Mouse (Mus musculus) neural tube, embryonic 12.5 days (tissue): ENCODE measurements around the gene Hoxa10. TPM values are rescaled to one million over a fixed set of nuclear protein-coding genes. Genes with fewer than 3 reads are reported as not detected.

Source experiments
- ATAC-seq: fragments of 200-750 bp; cut with Nextera tagmentation; 2 replicates; pipeline ENCODE4 v1.8.0; 2017; ENCODE audit warnings: low read depth, mild to moderate bottlenecking, moderate TSS enrichment, moderate library complexity; ENCODE audit not compliant: low FRiP score
- H3K27ac ChIP-seq: fragments of 300-500 bp; sonication (generic); 2 replicates; pipeline ENCODE4 v1.5.1; 2016
- H3K27me3 ChIP-seq: fragments of 300-500 bp; sonication (generic); replicated peaks from 2 replicates; pipeline ENCODE4 v1.6.1; 2016; ENCODE audit warnings: mild to moderate bottlenecking
- H3K36me3 ChIP-seq: fragments of 300-500 bp; sonication (generic); 2 replicates; pipeline ENCODE4 v1.6.1; 2016; ENCODE audit warnings: mild to moderate bottlenecking
- H3K4me1 ChIP-seq: fragments of 300-500 bp; sonication (generic); 2 replicates; pipeline ENCODE4 v1.6.1; 2016
- H3K4me2 ChIP-seq: fragments of 300-500 bp; sonication (generic); replicated peaks from 2 replicates; pipeline ENCODE4 v1.6.1; 2016; ENCODE audit warnings: mild to moderate bottlenecking
- H3K4me3 ChIP-seq: fragments of 300-500 bp; sonication (generic); 2 replicates; pipeline ENCODE4 v1.5.1; 2016
- H3K9ac ChIP-seq: fragments of 300-500 bp; sonication (generic); 2 replicates; pipeline ENCODE4 v1.6.1; 2016; ENCODE audit warnings: mild to moderate bottlenecking
- H3K9me3 ChIP-seq: fragments of 300-500 bp; sonication (generic); 2 replicates; pipeline ENCODE4 v1.6.1; 2016; ENCODE audit warnings: mild to moderate bottlenecking
- WGBS: fragments of 180-500 bp; shearing (Covaris S2); methylation state at CpG from one replicate; pipeline ENCODE4 v1.1.7; 2016; 5-methylcytosine and 5-hydroxymethylcytosine counted together
- polyA plus RNA-seq: library from polyadenylated mRNA; unstranded; fragments of >200 nt; fragmentation: Nextera tagmentation; extraction: Ambion mirVana; gene quantifications from 2 replicates; pipeline ENCODE4 v1.2.1, GENCODE M21; 2016

Gene Hoxa10
- polyA plus RNA-seq, 1 experiment from 2014 or later: 108 TPM

GRCm38 (mm10) chr6:52239625-52240388 lies 847 bp downstream of the Hoxa10 start:
- H3K27me3 ChIP-seq: peaks cover 77% of the 10 kb centered on the region
- ATAC-seq: no peak
- peak overlapping the region; percentile 79 for H3K27ac ChIP-seq
- peak overlapping the region; percentile 86 for H3K9ac ChIP-seq
- under 1% methylated on average over 30 of the region's 30 CpGs for WGBS
- H3K4me1 ChIP-seq: 0 out of 2 replicates have a peak, but pooled peaks cover 15% of the 10 kb centered on the region
- H3K9me3 ChIP-seq: no peaks in the 10 kb centered on the region
- peak overlapping the region; percentile 74 for H3K4me2 ChIP-seq
- peak overlapping the region; percentile 46 for H3K4me3 ChIP-seq
- H3K36me3 ChIP-seq: no peaks in the 10 kb centered on the region

- under 1% methylated on average over 7 of the region's 7 CpGs for WGBS
- Histone ChIP-seq H3K4me1 (0 out of 2 replicates have a peak, but pooled peaks cover 15% of the 10 kb centered on the region), H3K27ac (no peak overlapping the region), H3K9ac (peak overlapping the region; percentile 98), H3K4me3 (peak overlapping the region; percentile 78), H3K36me3 (no peaks in the 10 kb centered on the region), H3K4me2 (peak overlapping the region; percentile 74), H3K9me3 (no peaks in the 10 kb centered on the region), H3K27me3 (peaks cover 77% of the 10 kb centered on the region)
- no peak for ATAC-seq
Measured at GRCm38 (mm10) chr6:52238976-52239375, 1.7 kb downstream of the Hoxa10 start.

GRCm38 (mm10) chr6:52238155-52238545 lies 2.5 kb downstream of the Hoxa10 start:
- H3K4me3 ChIP-seq: peak overlapping the region; percentile 78
- H3K27me3 ChIP-seq: peaks cover 76% of the 10 kb centered on the region
- no peak overlapping the region for H3K27ac ChIP-seq
- no peak for ATAC-seq
- peak overlapping the region; percentile 74 for H3K4me2 ChIP-seq
- H3K4me1 ChIP-seq: 0 out of 2 replicates have a peak, but pooled peaks cover 15% of the 10 kb centered on the region
- H3K9ac ChIP-seq: peak overlapping the region; percentile 98
- no peaks in the 10 kb centered on the region for H3K9me3 ChIP-seq
- H3K36me3 ChIP-seq: no peaks in the 10 kb centered on the region
- WGBS: 3% methylated on average over 7 of the region's 7 CpGs

GRCm38 (mm10) chr6:52237346-52238154 lies 3.1 kb downstream of the Hoxa10 start:
- Histone ChIP-seq H3K4me1 (0 out of 2 replicates have a peak, but pooled peaks cover 15% of the 10 kb centered on the region), H3K27ac (peak overlapping the region; percentile 17; the same call in 1 of the 2 replicates), H3K9me3 (no peaks in the 10 kb centered on the region), H3K4me3 (peak overlapping the region; percentile 78), H3K36me3 (no peaks in the 10 kb centered on the region), H3K27me3 (peaks cover 76% of the 10 kb centered on the region), H3K4me2 (peak overlapping the region; percentile 74), H3K9ac (peak overlapping the region; percentile 98)
- WGBS: 4% methylated on average over 10 of the region's 10 CpGs
- ATAC-seq: no peak

GRCm38 (mm10) chr6:52236806-52237205 lies 3.8 kb downstream of the Hoxa10 start:
- peak overlapping the region; percentile 74 for H3K4me2 ChIP-seq
- no peaks in the 10 kb centered on the region for H3K9me3 ChIP-seq
- H3K4me1 ChIP-seq: 0 out of 2 replicates have a peak, but pooled peaks cover 15% of the 10 kb centered on the region
- peaks cover 71% of the 10 kb centered on the region for H3K27me3 ChIP-seq
- no peak for ATAC-seq
- H3K36me3 ChIP-seq: no peaks in the 10 kb centered on the region
- 0 out of 2 replicates have a peak overlapping the region, but pooled peaks have one; percentile 17 for H3K27ac ChIP-seq
- H3K4me3 ChIP-seq: peak overlapping the region; percentile 78
- 10% methylated on average over 3 of the region's 3 CpGs for WGBS
- peak overlapping the region; percentile 98 for H3K9ac ChIP-seq

- 0 out of 2 replicates have a peak overlapping the region, but pooled peaks have one; percentile 3 for H3K27ac ChIP-seq
- H3K27me3 ChIP-seq: peaks cover 62% of the 10 kb centered on the region
- H3K4me1 ChIP-seq: 0 out of 2 replicates have a peak, but pooled peaks cover 11% of the 10 kb centered on the region
- H3K9ac ChIP-seq: peak overlapping the region; percentile 98
- no peak for ATAC-seq
- 13% methylated on average over 6 of the region's 6 CpGs for WGBS
- peak overlapping the region; percentile 74 for H3K4me2 ChIP-seq
- no peaks in the 10 kb centered on the region for H3K36me3 ChIP-seq
- H3K9me3 ChIP-seq: no peaks in the 10 kb centered on the region
- H3K4me3 ChIP-seq: peak overlapping the region; percentile 78
Measured at GRCm38 (mm10) chr6:52235866-52236265, 4.8 kb downstream of the Hoxa10 start.

- Histone ChIP-seq H3K36me3 (no peaks in the 10 kb centered on the region), H3K27me3 (peaks cover 63% of the 10 kb centered on the region), H3K9ac (peak overlapping the region; percentile 98), H3K4me2 (peak overlapping the region; percentile 74), H3K27ac (no peak overlapping the region), H3K9me3 (no peaks in the 10 kb centered on the region), H3K4me1 (peaks cover 10% of the 10 kb centered on the region; the same call in 1 of the 2 replicates), H3K4me3 (peak overlapping the region; percentile 78)
- WGBS: 15% methylated on average over 9 of the region's 9 CpGs
- ATAC-seq: no peak
Measured at GRCm38 (mm10) chr6:52235267-52235666, 5.4 kb downstream of the Hoxa10 start.

- Histone ChIP-seq H3K9me3 (no peaks in the 10 kb centered on the region), H3K9ac (peak overlapping the region; percentile 98), H3K4me1 (peaks cover 10% of the 10 kb centered on the region; the same call in 1 of the 2 replicates), H3K4me2 (peak overlapping the region; percentile 74), H3K4me3 (peak overlapping the region; percentile 78), H3K36me3 (no peaks in the 10 kb centered on the region), H3K27ac (peak overlapping the region; percentile 89), H3K27me3 (peaks cover 56% of the 10 kb centered on the region)
- peak; percentile 37; the same call in 1 of the 2 replicates for ATAC-seq
- WGBS: under 1% methylated on average over 68 of the region's 68 CpGs
Measured at GRCm38 (mm10) chr6:52234428-52235140, 6.1 kb downstream of the Hoxa10 start.

GRCm38 (mm10) chr6:52233546-52234427 lies 6.9 kb downstream of the Hoxa10 start:
- peak overlapping the region; percentile 74 for H3K4me2 ChIP-seq
- no peaks in the 10 kb centered on the region for H3K9me3 ChIP-seq
- peaks cover 10% of the 10 kb centered on the region; the same call in 1 of the 2 replicates for H3K4me1 ChIP-seq
- no peak for ATAC-seq
- H3K36me3 ChIP-seq: no peaks in the 10 kb centered on the region
- peak overlapping the region; percentile 78 for H3K4me3 ChIP-seq
- WGBS: under 1% methylated on average over 70 of the region's 70 CpGs
- peaks cover 55% of the 10 kb centered on the region for H3K27me3 ChIP-seq
- H3K27ac ChIP-seq: peak overlapping the region; percentile 89
- peak overlapping the region; percentile 98 for H3K9ac ChIP-seq

- under 1% methylated on average over 23 of the region's 23 CpGs for WGBS
- peaks cover 55% of the 10 kb centered on the region for H3K27me3 ChIP-seq
- no peak for ATAC-seq
- H3K4me3 ChIP-seq: peak overlapping the region; percentile 78
- H3K9ac ChIP-seq: peak overlapping the region; percentile 98
- H3K9me3 ChIP-seq: no peaks in the 10 kb centered on the region
- H3K4me2 ChIP-seq: peak overlapping the region; percentile 74
- peaks cover 10% of the 10 kb centered on the region; the same call in 1 of the 2 replicates for H3K4me1 ChIP-seq
- no peaks in the 10 kb centered on the region for H3K36me3 ChIP-seq
- H3K27ac ChIP-seq: peak overlapping the region; percentile 89
Measured at GRCm38 (mm10) chr6:52232984-52233545, 7.6 kb downstream of the Hoxa10 start.
